Mouse (Mus musculus) adrenal gland, adult 18-20 months (tissue): Measurements from ENCODE around the gene St5. TPM values are rescaled to one million over a fixed set of nuclear protein-coding genes. Genes with fewer than 3 reads are reported as not detected.

Source experiments
- DNase-seq, 2 experiments: peaks; one replicate each; pipeline ENCODE4 v3.0.0; 2021 to 2022; ENCODE audit warnings: low spot score in 2 of 2
- long read RNA-seq, 2 experiments: library from polyadenylated mRNA; stranded (forward); transcript quantifications; one replicate each; pipeline ENCODE4 v2.0.0; 2021
- total RNA-seq, 2 experiments: library from RNA; stranded (reverse); gene quantifications; 1 replicate in 1 of 2; 2 replicates in 1 of 2; pipeline ENCODE4 v1.2.3; 2021

St5 gene
- total RNA-seq: 10 to 100 TPM; 26.5 to 27.7 TPM
- long read RNA-seq, experiment 1, full-length matches to known transcripts: 9 of 16 reads
- long read RNA-seq, experiment 1, partial matches to known transcripts: 3 of 16 reads
- long read RNA-seq, experiment 1, other reads (novel, unspliced or antisense): 4 of 16 reads
- long read RNA-seq, experiment 2, full-length matches to known transcripts: 2 of 16 reads
- long read RNA-seq, experiment 2, partial matches to known transcripts: 13 of 16 reads
- long read RNA-seq, experiment 2, other reads (novel, unspliced or antisense): 1 of 16 reads

DNA sequence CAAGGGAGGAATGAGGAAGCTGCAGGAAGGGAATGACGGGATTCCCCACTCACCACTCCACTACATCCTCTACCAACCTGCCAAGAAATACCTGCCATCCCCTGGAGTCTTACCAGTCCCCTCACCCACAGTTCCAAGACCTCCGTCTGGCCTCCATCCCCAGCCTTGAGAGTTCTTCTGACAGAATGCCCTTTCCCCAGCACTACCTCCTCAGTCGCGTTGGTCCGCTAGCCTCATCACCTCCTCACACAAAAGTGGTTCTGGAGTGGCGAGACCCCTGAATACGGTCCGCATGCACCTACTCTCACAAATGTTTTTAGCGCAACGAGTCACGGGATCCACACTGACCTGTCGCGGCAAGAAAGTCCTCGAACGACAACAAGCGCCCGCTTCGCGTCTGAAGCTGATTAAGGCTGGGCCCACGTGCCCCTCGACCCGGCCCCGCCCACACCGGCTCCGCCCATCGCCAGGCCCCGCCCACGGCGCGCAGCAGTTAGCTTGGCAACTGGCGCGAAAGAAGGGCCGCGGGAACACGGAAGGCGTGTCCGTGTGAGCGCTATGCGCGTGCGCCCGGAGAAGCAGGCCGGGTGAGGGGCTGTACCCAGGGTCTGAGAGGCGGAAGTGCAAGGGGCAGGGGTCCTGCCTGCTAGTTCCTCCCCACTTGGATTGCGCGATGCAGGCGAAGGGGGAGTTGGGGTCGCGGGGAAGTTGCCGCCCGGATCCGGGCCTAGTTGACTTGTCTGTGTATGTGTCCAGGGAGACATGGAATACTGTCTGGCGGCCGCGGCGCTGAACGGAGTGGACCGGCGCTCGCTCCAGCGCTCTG, at the start of gene St5, which contains the start of gene Akip1:
Gene St5 (minus strand): TSS at position 416 of the 826 bp plus-strand sequence.
Gene Akip1 (plus strand): TSS at position 501 of the 826 bp plus-strand sequence.
- DNase-seq: peak; percentile 98 to 99

DNA sequence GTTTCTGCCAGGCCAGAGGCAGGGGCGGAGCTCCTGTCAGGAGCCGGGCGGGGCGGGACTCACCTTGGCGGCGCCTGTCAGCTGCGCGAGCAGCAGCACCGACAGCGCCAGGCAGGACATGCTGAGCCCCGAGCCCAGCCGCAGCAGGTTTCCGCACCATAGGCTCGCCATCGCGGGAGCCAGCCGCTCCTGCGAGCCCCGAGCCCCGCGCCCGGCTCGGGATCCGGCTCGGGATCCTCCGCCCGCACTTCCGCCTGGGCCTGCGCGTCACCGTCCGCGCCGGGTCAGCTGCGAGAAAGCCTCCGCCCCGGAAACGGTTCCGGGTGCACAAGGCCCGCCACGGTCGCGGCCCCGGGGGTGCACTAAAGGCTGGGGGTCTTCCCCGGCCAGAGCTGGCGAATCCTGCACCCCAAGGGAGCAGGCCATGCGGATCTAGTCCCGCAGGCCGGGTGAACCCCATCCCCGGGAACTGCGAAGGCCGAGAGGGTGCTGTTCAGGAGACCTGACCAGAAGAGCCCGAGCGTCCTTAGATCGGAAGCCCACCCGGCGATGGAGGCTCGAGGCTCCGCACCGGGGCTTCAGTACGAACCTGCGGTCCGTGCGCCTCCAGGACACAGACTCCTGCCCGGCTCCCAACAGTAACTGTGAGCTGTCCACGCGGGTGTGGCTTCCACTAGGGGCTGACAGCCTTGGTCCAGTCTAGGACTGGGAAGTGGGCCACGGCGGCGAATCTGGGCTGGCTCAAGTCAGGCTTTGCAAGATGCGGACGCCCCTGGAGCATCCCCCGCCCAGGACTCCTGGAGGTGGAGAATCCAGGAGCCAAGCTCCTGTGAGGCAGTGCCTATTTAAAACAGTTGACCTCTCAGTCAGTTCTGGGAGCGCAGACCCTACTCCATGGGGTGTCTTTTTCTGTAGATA, 48.9 kb upstream of the St5 start, which contains the start of gene Tmem9b:
Gene Tmem9b (minus strand): TSS at position 868 of the 918 bp plus-strand sequence.
- peak; percentile 81 to 86 for DNase-seq

DNA sequence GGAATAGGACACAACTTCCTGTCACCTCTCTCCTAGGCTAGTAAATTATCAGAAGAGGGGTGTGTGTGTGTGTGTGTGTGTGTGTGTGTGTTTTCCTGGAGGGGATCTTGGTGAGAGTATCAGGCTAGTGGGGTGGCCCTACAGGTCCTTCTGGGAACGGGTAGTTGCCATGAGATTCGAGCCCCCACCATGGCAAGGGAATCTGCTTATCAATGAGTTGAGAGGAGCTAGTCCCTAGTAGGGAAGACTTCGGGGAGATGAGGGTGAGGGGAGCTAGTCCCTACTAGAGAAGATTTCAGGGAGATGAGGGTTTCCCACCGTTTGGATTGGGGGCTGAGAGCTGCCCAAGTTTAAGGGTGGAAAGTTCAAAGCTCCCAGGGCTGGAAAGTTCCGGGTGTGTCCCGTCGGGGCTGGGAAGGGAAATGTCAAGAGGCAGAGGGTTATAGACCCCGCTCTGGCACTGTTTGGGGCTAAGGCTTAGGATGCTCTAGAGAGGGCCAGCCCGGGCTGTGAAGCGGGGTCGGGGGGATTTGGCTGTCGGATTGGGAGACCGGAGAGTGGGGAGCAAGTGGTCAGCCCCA, 48.1 kb upstream of the St5 start:
- DNase-seq: no peak

GRCm38 (mm10) chr7:109747747-109748146, 44.3 kb upstream of the St5 start:
- no peak for DNase-seq

GRCm38 (mm10) chr7:109741703-109742102, 38.3 kb upstream of the St5 start:
- DNase-seq: no peak

GRCm38 (mm10) chr7:109741060-109741459, 37.7 kb upstream of the St5 start:
- DNase-seq: no peak

DNA sequence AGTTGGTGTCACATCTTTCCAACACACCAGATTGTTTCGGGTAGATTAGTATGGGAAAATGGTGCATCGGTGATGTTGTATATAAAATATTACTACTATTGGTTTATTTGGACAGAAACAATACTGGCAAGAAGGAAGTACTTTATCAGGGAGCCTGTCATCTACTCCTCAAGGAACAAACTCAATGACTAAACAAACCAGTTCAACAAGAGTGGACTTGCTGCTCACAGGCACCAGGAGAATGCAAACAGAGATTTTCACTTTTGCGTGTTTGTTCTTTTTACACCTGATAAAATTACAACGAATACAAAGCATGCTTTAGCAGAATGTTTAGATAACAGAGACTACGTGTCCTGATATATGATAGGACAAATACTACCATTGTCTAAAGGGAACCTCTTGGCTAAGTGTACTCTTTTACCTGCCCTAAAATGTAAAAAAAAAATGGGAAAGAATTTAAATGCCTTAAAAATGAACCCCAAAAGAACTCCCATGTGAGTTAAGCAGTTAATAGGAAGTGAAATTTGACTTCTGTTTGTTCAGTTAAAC, 36.5 kb upstream of the St5 start:
- DNase-seq: no peak

DNA sequence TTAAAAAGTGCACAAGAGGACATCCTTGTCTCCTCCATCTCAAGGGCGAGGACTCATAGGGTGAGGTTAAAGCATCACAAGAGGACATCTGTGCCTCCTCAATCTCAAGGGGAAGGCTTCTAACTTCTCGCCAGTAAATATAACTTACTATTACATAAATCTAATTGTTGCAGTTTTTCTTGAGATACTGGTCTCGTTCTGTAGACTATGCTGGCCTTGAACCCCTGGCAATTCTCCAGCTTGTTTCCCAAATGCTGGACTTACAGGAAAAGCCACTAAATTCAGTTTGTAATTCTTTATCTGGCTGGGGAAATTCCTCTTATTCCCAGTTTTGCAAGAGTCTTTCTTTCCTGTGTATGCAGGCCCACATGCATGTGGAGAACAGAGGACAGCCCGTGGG, 31.4 kb upstream of the St5 start:
- DNase-seq: no peak

GRCm38 (mm10) chr7:109731626-109732025, 28.2 kb upstream of the St5 start, which contains the start of gene Ascl3:
TSS of gene Ascl3 (minus strand) at chr7:109731726.
- no peak for DNase-seq

GRCm38 (mm10) chr7:109723697-109724096, 20.3 kb upstream of the St5 start, which contains the start of gene BC051019:
TSS of gene BC051019 (minus strand) at chr7:109723850.
- DNase-seq: no peak

DNA sequence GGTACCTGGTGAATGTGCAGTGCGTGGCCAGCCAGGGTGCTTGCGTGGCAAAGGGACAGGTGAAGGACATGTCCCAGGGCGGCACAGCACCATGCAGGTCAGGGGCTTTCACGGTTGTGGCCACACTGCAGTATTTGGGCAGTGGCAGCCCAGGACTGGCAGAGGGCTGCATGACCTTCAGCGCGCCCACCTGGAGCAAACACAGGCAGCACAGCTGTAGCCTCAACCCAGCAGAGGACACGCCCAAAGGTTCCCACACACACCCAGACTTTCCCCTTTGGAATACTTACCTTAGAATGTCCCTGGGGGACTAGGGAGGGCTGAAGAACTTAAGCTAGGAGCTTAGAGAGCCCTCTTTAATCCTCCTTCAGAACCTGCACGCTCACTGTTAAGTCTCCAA, 19.7 kb upstream of the St5 start:
- no peak for DNase-seq

DNA sequence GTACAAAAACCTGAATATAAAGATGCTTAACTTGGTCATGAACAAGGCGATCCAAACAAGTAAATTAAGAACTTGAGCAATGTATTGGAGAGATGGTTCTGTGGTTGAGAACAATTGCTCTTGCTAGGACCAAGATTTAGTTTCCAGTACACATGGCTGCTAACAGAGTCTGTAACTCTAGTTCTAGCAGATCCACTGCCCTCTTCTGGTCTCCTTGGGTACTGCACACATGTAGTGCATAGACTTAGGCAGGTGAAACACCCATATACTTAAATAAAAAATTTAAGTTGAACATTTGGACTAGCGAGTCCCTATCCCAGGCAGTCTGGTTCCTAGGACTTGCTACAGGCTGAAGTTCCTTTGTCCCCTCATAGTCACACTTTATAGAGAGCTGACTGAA, 19.2 kb upstream of the St5 start:
- DNase-seq: no peak

GRCm38 (mm10) chr7:109719286-109719685, 15.9 kb upstream of the St5 start:
- peak in 1 of 2 experiments; percentile 24 for DNase-seq

DNA sequence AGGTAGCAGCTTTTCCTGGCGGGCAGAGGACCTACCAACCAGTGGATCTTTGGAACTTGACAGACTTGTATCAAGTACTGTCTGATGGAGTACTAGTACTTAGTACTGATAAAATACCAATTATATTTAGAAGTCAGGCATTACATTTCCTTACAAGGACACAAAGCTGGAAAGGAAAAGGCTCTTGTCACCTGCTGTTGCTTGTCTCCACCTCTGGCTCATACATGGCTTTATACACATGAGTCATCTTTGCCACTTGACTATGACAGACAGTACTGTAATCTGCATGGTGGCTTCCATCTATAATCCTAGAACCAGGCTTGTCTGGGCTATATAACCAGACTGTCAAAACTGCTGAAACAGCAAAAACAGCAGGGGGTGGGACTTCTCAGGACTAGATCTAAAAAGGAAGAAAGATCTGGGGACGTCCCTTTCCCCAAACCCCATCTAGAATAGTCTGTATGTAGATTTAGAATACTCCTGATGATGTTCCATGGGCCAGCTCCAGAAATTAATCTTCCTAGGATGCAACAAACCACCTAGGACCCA, 10.1 kb upstream of the St5 start:
- DNase-seq: no peak

DNA sequence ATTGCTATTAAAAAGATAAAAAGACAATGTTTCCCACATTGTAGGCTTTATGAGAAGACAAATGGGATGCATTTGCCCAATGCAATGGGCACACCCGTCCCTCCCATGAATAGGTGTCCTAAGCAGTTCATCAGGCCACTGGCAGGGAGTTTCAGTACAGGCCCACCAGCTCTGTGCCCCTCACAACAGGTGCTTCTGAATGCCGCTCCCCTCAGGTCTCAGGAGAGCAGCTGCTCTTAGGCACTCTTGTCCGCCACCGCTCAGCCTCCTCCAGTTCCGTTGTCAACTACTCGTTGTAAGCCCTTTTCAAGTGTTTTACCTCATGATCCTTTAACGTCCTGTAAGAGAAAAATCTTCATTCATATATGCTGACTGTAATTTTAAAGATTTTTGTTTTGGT, 8.8 kb upstream of the St5 start:
- no peak for DNase-seq

DNA sequence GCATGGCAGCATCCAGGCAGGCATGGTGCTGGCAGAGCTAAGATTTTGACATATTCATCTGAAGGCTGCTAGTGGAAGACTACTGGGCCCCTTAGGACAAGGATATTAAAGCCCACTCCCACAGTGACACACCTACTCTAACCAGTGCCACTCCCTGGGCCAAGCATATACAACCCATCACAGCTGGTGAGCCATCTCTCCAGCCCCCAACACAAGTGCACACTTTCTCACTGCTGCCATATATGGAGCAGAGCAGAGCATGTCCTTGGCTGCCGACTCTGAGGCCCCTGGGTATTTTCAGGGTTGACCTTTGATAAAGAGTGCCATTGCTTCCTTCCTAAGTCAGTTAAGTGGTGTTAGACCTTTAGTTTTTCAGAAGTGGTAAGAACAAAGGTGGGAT, 6.7 kb upstream of the St5 start:
- no peak for DNase-seq

DNA sequence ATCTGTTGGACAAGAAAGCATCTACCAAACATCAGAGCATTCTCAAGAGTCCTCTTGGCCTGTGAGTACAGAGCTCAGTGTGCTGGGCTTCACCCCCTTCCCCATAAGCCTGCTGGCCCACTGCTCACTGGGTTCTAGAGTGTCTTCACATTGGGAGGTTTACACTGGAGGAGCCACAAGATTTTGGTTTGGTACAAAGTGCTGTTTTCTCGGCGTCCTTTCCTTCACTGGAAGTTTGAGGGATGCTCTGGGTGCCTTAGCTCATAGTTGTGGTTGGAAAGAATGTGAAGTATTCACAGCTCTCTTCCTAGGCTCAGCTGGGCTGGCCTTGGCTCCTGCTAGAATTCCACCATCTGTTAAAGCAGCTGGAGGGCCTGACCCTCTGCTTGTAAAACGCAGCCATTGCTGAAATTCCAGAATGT, 5.6 kb upstream of the St5 start:
- DNase-seq: no peak

- peak; percentile 28 to 35 for DNase-seq
Measured at GRCm38 (mm10) chr7:109707023-109707785, 3.8 kb upstream of the St5 start.

DNA sequence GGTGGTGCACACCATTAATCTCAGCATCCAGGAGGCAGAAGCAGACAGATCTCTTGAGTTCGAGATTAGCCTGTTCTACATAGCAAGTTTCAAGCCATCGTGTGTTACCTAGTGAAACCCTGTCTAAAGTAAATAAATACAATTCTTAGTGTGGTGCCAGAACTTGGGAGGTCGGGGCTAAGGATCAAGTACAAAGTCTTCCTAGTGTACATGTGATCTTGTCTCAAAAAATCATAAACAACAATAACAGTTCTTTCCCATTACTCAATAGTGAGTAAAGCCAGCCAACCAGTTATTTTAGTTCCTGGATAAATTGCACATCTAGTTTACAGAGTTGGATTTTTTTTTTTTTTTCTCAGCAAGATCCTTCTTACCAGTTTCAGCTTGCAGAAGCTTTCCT, 1.1 kb upstream of the St5 start:
- DNase-seq: no peak
